Mouse (Mus musculus): ENCODE results near the gene Dact1.

The Dact1 gene

DNA sequence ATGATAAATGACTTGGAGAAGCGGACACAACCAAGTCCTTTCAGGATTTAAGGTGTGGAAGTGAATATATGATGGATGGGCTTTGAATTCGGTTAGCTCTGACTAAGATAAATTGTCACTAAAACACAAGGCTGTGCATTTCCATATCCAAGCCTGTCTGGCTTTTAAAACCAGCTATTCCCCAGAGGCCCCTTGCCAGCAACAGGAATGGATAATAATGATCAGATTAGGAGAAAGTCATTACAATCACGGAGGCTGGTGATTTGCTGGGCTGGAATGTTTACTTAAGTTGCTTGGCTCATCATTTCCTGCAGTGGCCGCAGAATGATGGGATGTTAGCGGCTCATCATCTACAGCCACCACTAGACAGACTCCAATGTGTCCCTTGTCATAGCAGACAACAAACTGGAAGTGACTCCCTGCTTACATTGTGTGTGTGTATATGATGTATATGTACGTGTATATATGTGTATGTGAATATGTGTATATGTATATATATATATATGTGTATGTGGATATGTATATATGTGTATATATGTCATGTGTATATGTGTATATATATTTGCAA lies 28.3 kb downstream of the Dact1 start:
- CTCF ChIA-PET = no interaction called here

DNA sequence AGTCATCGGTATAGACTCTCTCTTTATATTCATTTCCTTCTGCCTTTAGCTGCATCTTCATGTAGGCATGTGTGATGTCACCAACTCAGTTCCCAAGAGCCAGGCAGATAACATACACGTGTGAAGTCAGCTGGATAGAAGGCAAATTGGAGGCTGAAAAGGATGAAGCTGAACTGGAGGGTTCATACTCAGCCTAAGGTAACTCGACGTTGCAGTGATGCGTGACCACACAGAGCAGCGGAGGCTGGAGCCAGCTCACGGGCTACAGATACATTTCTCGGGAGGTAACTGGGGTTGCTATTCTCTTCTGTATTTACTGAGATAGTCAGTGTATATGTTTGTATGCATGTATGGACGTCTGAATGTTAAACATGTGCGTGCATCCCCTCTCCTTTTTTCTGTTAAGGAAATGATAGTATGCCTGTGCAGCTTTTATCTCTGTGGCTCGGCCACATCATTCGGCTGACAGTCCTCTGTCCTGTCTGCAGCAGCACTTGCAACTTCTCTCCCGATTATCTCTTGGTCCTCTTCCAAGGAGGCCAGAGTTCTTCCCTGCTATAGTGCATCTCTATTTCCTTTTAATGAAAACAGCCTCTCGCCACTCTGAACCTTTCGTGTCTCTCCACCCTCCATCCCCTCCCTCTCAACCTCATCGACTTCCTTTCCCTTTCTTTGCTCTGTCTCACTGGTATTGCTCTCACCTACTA lies 29.6 kb downstream of the Dact1 start:
- CTCF ChIA-PET = no interaction called here

GRCm38 (mm10) chr12:71342397-71342796 lies 32.7 kb downstream of the Dact1 start:
- CTCF ChIA-PET = no interaction called here

GRCm38 (mm10) chr12:71345471-71345870 lies 35.8 kb downstream of the Dact1 start:
- CTCF ChIA-PET = no interaction called here

DNA sequence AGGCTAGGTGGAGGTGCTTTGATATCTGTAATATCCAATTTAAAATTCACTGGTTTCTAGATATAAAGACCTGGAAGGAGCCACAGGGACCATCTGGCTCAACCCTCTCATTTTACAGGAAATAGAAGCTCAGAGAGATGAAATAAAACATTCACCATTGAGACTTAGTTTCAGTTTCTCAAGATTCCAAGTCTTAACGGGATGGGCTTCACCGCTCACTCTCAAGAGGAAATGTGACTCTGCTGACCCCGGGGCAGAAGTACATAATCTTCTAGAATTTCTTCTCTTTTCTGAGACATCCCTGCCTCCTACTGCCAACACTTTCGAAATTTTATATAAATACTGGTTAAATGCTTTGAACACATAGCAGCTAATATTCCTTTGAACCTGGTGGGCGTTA lies 36.4 kb downstream of the Dact1 start:
- CTCF ChIA-PET = no interaction called here

DNA sequence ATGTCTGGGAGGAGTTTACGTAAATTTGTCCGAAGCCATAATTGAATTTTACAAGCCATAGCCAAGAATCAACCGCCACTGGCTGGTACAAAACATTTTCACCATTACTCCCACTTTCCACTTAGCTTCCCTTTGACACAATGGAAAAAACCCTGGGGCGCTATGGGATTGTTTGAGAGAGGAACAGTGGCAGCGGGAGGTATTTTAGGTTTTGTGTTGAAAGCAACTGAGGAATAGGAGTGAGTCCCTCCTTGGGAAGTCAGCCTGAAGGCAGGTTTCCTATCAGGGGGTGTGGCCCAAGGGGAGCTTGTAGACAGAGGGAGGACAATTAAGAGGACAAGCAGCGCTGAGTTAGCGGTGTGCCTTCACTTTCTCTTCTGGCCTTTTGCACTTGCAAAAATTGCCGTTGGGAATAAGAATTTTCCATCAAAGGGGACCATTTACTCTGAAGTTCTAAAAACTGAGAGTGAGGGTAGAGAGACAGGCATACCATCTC lies 38.8 kb downstream of the Dact1 start:
- CTCF ChIA-PET = no interaction called here

DNA sequence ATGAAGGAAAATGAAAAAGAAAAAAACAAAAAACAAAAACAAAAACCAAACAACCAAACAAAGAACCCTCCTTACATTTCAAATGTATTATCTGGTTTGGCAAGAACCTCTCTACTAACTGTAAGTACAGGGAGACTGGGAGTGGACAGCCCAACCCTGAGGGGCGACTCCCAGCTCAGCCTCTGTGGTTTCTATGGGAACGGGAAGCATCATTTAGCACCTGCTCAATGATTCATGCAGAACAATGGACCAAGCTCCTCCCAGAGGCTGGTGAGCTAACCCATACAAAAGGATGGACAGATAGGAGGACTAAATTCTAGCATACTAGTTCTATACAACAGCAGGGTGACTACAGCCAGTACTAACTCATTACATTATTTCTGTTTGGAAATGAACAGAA lies 40.4 kb downstream of the Dact1 start:
- CTCF ChIA-PET = no interaction called here

DNA sequence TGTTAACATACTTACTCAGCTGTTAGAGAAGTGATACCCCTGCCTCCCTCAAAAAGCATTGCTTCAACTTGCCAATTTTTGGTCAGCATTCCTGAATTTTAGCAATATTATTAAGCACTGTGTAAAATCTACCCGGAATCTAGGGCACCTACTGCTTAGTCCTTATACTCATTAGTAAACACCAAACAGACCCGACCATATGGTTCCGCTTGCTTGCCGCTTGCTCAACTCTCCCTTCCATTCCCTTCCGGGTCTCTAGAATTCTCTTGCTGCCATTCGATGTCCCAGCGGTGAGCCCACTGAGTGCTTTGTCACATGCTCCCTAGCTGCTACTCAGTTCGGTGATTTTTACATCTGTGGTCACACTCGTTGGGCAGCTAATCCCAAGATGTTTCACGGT lies 45.0 kb downstream of the Dact1 start:
- CTCF ChIA-PET = no interaction called here

DNA sequence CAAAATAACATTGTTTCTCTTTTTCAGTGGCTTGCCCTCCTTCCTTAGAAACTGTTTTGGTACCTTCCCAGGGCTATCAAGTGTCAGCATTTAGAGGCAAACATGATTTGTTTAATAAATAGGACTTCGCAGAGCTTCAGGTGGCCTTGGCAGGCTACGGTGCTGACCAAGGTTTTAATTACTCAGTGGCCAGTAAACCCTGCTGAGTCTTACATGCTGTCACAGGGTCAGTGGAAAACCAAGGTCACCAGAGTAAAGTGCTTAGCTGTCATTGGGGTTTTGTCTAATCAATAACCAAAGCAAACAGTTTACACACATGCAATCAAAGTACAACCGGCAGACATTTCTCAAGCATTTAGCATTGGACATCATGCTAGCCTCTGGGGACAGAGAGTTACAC lies 45.4 kb downstream of the Dact1 start:
- CTCF ChIA-PET = no interaction called here

DNA sequence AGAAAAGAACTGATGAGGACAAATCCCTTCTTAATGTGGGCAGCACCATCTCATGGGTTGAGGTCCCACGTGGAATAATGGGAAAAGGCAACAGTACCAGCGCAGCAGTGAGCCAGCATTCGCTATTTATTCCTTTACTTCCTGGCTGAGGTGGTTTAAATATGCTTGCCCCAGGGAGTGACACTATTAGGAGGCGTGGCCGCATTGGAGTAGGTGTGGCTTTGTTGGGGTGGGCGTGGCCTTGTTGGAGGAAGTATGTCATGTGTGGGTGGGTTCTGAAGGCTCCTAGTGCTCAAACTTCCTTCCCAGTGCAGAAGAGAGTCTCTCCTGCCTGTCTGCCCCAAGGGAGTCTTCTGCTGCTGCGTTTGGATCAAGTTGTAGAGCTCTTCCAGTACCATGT lies 51.9 kb downstream of the Dact1 start:
- CTCF ChIA-PET = no interaction called here

- CTCF ChIA-PET = no interaction called here
Measured at GRCm38 (mm10) chr12:71362425-71362824, 52.7 kb downstream of the Dact1 start.

GRCm38 (mm10) chr12:71364106-71364505 lies 54.4 kb downstream of the Dact1 start:
- CTCF ChIA-PET = no interaction called here

DNA sequence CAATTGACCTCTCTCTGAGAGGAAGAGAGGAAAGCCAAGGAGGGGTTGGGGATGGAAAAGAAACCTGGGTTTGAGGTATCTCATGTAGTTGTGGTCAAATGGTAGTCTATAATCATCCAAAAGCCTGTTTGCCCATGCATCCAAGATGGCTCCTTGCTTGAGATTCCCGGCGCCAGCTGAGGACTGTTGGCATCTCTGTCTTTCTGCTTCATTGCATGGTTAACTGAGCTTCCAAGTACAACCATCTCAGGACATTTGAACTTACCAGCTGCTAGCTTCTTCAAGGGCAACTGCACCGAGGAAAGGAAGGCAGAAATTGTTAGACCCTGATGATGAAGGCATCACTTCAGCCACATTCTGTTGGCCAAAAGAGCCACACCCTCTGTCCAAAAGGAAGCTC lies 54.8 kb downstream of the Dact1 start:
- CTCF ChIA-PET = no interaction called here

DNA sequence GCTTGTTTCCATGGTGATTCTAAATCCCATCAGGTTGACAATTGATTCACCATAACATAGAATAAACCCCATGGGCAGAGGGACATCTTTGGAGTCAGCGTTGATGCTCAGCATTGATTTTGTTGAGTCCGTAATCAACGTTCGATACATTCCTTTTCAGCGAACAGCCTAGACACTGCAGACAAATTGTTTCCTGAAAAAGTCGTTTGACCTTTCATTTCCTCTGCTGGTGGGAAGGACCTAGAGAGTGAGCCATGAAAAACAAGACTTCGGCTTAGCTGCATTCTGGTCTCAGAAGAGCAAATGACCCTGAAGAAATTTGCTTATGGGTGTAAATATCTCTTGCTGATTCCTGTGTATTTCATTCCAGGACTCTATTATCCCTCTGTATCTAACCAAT lies 55.5 kb downstream of the Dact1 start:
- CTCF ChIA-PET = no interaction called here

GRCm38 (mm10) chr12:71366175-71366574 lies 56.5 kb downstream of the Dact1 start:
- CTCF ChIA-PET = no interaction called here

DNA sequence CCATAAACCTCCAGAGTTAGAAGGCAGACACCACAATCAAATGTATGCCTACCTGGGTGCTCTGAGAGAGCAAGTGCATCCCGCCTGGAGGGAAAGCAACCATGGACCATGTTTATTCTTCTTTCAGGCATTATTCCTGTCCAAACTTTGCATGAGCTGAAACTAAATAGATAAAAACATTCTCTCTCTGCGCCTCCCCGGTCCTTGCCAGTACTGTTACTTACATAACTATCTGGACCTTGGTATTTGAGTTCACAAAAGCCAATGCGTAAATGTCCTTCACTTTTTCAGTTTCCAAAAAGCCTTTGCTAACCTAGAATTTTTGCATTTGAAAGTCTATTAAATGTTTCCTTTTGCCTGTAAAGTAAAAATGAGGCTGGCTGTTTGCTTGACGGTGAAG lies 58.9 kb downstream of the Dact1 start:
- CTCF ChIA-PET = no interaction called here

Data from spleen, embryonic (tissue).